Mouse (Mus musculus) neural tube, embryonic 12.5 days (tissue): ENCODE data around the gene Gm10153. TPM values are rescaled to one million over a fixed set of nuclear protein-coding genes. Genes with fewer than 3 reads are reported as not detected.

Experiments
- polyA plus RNA-seq: library from polyadenylated mRNA; unstranded; fragments of >200 nt; fragmentation: Nextera tagmentation; extraction: Ambion mirVana; gene quantifications from 2 replicates; pipeline ENCODE4 v1.2.1, GENCODE M21; 2016

Gm10153 gene
- polyA plus RNA-seq, 1 experiment from 2014 or later = not detected

Other genes starting within 250 kb of the Gm10153 start
- gene Brsk2, start 240.6 kb downstream of the Gm10153 start, polyA plus RNA-seq = 21.0 and 21.2 TPM in 2 replicates
- 51.3 and 52.2 TPM in 2 replicates for gene Mob2, start 129.3 kb downstream of the Gm10153 start, polyA plus RNA-seq
- 61.6 and 63.6 TPM in 2 replicates for gene Dusp8, start 94.5 kb downstream of the Gm10153 start, polyA plus RNA-seq
- gene Gm45618, start 69.7 kb downstream of the Gm10153 start, polyA plus RNA-seq = not detected in 2 replicates
- not detected in 2 replicates for gene Gm39115, start 54.4 kb downstream of the Gm10153 start, polyA plus RNA-seq
- gene Gm45337, start 45.8 kb downstream of the Gm10153 start, polyA plus RNA-seq = not detected in 2 replicates
- not detected in 2 replicates for gene Gm29735, start 33.3 kb downstream of the Gm10153 start, polyA plus RNA-seq
- gene Gm4553, start 24.6 kb downstream of the Gm10153 start, polyA plus RNA-seq = not detected in 2 replicates
- not detected in 2 replicates for gene Krtap5-2, start 14.4 kb downstream of the Gm10153 start, polyA plus RNA-seq
- gene Krtap5-3, start 11.0 kb upstream of the Gm10153 start, polyA plus RNA-seq = not detected in 2 replicates
- gene Gm7579, start 21.5 kb upstream of the Gm10153 start, polyA plus RNA-seq = not detected in 2 replicates
- gene Krtap5-5, start 39.6 kb upstream of the Gm10153 start, polyA plus RNA-seq = not detected in 2 replicates
- gene Gm40460, start 50.7 kb upstream of the Gm10153 start, polyA plus RNA-seq = not detected in 2 replicates
- gene Gm2431, start 68.0 kb upstream of the Gm10153 start, polyA plus RNA-seq = not detected in 2 replicates
- not detected in 2 replicates for gene Gm4559, start 84.0 kb upstream of the Gm10153 start, polyA plus RNA-seq
- not detected in 2 replicates for gene Krtap5-1, start 106.7 kb upstream of the Gm10153 start, polyA plus RNA-seq
- gene Krtap5-4, start 113.2 kb upstream of the Gm10153 start, polyA plus RNA-seq = not detected in 2 replicates
- gene Ifitm10, start 183.4 kb upstream of the Gm10153 start, polyA plus RNA-seq = 0.47 and 1.2 TPM in 2 replicates
- 0.90 and 1.5 TPM in 2 replicates for gene Gm49369, start 192.3 kb upstream of the Gm10153 start, polyA plus RNA-seq
- 200 and 207 TPM in 2 replicates for gene Ctsd, start 197.6 kb upstream of the Gm10153 start, polyA plus RNA-seq
- gene Syt8, start 244.5 kb upstream of the Gm10153 start, polyA plus RNA-seq = 0.43 TPM in 1 of 2 replicates, not detected in the other